Mouse (Mus musculus) gonadal fat pad, adult 2 months (tissue): ENCODE results near the gene Zfp92. TPM values are rescaled to one million over a fixed set of nuclear protein-coding genes. Genes with fewer than 3 reads are reported as not detected.

Experiments used
- DNase-seq: peaks from one replicate; pipeline ENCODE4 v3.0.0-alpha.2; 2012; ENCODE audit warnings: low read depth
- polyA plus RNA-seq: library from polyadenylated mRNA; depleted of rRNA; stranded (reverse); fragments of >200 nt; gene quantifications from 2 replicates; pipeline ENCODE4 v1.2.3, GENCODE M21; 2012; rRNA removed

Gene Zfp92
- polyA plus RNA-seq, 1 experiment, result 0.12 TPM

- no peak for DNase-seq
These were observed 63.7 kb downstream of the Zfp92 start for GRCm38 (mm10) chrX:73474340-73475165.

- no peak for DNase-seq
These were observed 64.9 kb downstream of the Zfp92 start for GRCm38 (mm10) chrX:73475658-73476256.

GRCm38 (mm10) chrX:73476621-73477020 lies 65.7 kb downstream of the Zfp92 start:
- no peak for DNase-seq

GRCm38 (mm10) chrX:73477500-73477899 lies 66.6 kb downstream of the Zfp92 start:
- no peak for DNase-seq

Other genes with a start within 250 kb of the Zfp92 start
- gene Spin2d, start 234.1 kb upstream of the Zfp92 start, polyA plus RNA-seq, result not detected in 2 replicates
- 1.2 and 1.4 TPM in 2 replicates for gene Xlr3b, start 218.9 kb upstream of the Zfp92 start, polyA plus RNA-seq
- gene Xlr4b, start 196.8 kb upstream of the Zfp92 start, polyA plus RNA-seq, result 0.63 and 1.0 TPM in 2 replicates
- gene F8a, start 182.8 kb upstream of the Zfp92 start, polyA plus RNA-seq, result 7.2 and 12.1 TPM in 2 replicates
- 0.81 and 1.4 TPM in 2 replicates for gene Xlr4c, start 168.0 kb upstream of the Zfp92 start, polyA plus RNA-seq
- 0.18 and 0.31 TPM in 2 replicates for gene Xlr3c, start 145.7 kb upstream of the Zfp92 start, polyA plus RNA-seq
- not detected in 2 replicates for gene Xlr5a, start 118.1 kb upstream of the Zfp92 start, polyA plus RNA-seq
- not detected in 2 replicates for gene Xlr5c, start 118.1 kb upstream of the Zfp92 start, polyA plus RNA-seq
- gene Gm45015, start 74.3 kb upstream of the Zfp92 start, polyA plus RNA-seq, result not detected in 2 replicates
- gene Zfp275, start 68.5 kb upstream of the Zfp92 start, polyA plus RNA-seq, result 20.4 and 22.8 TPM in 2 replicates
- gene Gm18336, start 12.4 kb upstream of the Zfp92 start, polyA plus RNA-seq, result 0.08 and 0.14 TPM in 2 replicates
- gene Trex2, start 24.2 kb downstream of the Zfp92 start, polyA plus RNA-seq, result 3.7 and 5.0 TPM in 2 replicates
- gene Haus7, start 47.9 kb downstream of the Zfp92 start, polyA plus RNA-seq, result 16.0 and 22.5 TPM in 2 replicates
- 230 and 333 TPM in 2 replicates for gene Bgn, start 72.5 kb downstream of the Zfp92 start, polyA plus RNA-seq
- gene Atp2b3, start 92.0 kb downstream of the Zfp92 start, polyA plus RNA-seq, result 54.0 and 55.9 TPM in 2 replicates
- 0.72 and 2.5 TPM in 2 replicates for gene Dusp9, start 228.3 kb downstream of the Zfp92 start, polyA plus RNA-seq
- 13.0 and 19.9 TPM in 2 replicates for gene Pnck, start 249.0 kb downstream of the Zfp92 start, polyA plus RNA-seq